Mouse (Mus musculus) testis, adult 2 months (tissue): ENCODE measurements around the gene Phactr4.

ENCODE experiments used
- CTCF ChIP-seq: fragments of 200-500 bp; IDR thresholded peaks from 2 replicates; pipeline ENCODE4 v1.5.1; 2012; ENCODE audit warnings: low read depth, mild to moderate bottlenecking, inconsistent platforms, low read length, moderate library complexity; ENCODE audit not compliant: control insufficient read depth, insufficient read depth, insufficient replicate concordance
- POLR2A ChIP-seq: fragments of 200-500 bp; IDR thresholded peaks from 2 replicates; pipeline ENCODE4 v1.6.1; 2012; ENCODE audit warnings: low read depth, mild to moderate bottlenecking, inconsistent platforms, low read length, moderate library complexity; ENCODE audit not compliant: control insufficient read depth

DNA sequence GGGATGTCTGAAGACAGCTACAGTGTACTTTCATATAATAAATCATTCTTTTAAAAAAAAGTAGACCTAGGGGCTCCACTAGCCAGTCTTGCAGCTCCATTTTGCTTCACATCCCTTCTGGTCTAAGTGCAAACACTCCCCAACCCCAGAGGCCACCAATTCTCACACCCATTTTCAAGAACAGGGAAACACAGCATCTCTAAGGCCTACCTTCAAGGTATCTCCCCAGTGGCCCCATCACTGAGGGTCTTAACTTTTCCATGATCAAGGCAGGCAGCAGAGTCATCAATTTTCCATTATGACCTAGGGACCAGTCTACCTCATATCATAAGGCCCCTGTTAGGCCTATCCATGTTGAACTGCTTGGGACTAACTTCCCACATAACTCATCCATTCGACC, 70.9 kb downstream of the Phactr4 start:
- TF ChIP-seq CTCF (no peak), POLR2A (no peak)
